Mouse (Mus musculus): ENCODE measurements around the gene Aqp2. TPM values are rescaled to one million over a fixed set of nuclear protein-coding genes. Genes with fewer than 3 reads are reported as not detected.

Gene Aqp2
- polyA plus RNA-seq, 1 experiment, result 2.4 TPM

DNA sequence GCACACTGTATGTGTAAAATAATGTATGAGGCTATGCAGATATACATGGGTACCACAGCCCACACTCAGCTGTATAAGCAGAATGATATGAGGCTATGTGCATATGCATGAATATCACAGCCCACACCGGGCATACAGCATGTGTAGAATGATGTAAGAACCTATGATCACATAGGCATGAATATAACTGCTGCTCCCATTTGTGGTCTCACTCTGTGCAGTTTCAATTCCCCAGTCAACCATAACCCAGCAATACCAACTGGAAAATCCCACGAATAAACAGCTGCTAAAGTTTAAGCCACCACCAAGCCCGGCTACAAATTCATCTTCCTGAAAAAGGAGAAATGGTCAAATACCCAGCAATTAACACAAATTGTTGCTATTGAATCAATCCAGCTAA is 39.7 kb downstream of the Aqp2 start:
- DNase-seq (ENCODE audit: low read depth), result no peak

DNA sequence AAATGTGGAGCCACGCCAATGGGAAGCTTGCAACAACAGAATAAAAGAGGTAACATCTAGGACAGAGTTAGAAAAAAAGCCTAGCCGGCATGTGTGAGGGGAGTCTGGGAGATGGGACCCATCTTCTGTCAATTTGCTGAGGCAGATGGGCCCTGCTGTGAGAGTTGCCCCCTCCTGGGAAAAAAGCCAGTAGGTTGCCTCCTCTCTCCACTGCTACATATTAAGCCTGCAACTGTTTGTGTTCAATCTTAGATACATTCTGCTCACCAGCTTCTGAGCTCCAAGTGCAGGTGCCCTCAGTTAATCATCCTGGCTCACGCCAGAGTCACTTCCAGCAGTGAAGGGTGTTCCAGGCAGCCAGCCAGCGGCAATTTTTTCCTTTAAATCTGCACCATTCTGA is 41.0 kb downstream of the Aqp2 start:
- DNase-seq (ENCODE audit: low read depth), result no peak

DNA sequence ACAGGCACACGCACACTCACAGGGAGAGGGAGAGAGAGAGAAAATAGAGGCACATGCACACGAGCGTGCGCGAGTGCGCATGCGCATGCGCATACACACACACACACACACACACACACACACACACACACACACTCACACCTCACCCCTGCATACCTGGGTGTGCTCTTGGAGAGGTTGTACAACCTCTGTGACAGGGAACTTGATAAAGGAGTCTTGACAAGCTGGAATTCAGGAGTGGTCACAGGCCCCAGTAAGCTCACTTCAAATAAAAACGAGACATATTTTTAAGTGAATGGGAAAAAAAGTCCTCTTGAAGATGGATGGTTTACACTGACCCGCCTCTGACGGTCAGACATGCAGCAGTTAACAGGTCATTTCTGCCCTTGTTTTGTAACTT is 43.2 kb downstream of the Aqp2 start:
- no peak for DNase-seq (ENCODE audit: low read depth)

DNA sequence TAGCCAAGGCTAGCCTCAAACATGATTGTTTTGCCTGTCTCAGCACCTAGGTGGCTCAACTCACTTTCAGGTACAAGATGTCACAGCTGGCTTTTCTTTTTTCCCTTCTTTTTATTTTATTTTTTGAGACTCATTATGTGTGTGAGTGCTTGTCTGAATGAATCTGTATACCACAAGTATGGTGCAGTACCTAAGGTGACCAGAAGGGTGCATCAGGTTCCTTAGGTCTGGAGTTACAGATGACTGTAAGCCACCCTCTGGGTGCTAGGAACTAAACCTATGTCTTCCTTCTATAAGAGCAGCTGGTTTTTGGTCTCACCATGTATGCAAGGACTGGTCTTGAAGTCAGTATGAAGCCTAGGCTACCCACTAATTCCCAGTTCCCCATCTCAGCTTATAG is 52.8 kb downstream of the Aqp2 start:
- DNase-seq (ENCODE audit: low read depth), result no peak

Other genes starting within 250 kb of the Aqp2 start
- 30.6 and 31.4 TPM in 2 replicates for gene Fmnl3, start 208.6 kb upstream of the Aqp2 start, polyA plus RNA-seq (2012; rRNA removed)
- 812 and 823 TPM in 2 replicates for gene Tmbim6, start 186.2 kb upstream of the Aqp2 start, polyA plus RNA-seq (2012; rRNA removed)
- gene Nckap5l, start 121.3 kb upstream of the Aqp2 start, polyA plus RNA-seq (2012; rRNA removed), result 5.0 and 5.7 TPM in 2 replicates
- gene Bcdin3d, start 104.3 kb upstream of the Aqp2 start, polyA plus RNA-seq (2012; rRNA removed), result 6.0 and 6.3 TPM in 2 replicates
- 19.4 and 23.8 TPM in 2 replicates for gene Faim2, start 50.9 kb upstream of the Aqp2 start, polyA plus RNA-seq (2012; rRNA removed)
- gene Aqp5, start 11.7 kb downstream of the Aqp2 start, polyA plus RNA-seq (2012; rRNA removed), result 3.3 and 4.2 TPM in 2 replicates
- 6.4 and 9.1 TPM in 2 replicates for gene Aqp6, start 22.3 kb downstream of the Aqp2 start, polyA plus RNA-seq (2012; rRNA removed)
- 4.6 and 5.6 TPM in 2 replicates for gene Racgap1, start 72.6 kb downstream of the Aqp2 start, polyA plus RNA-seq (2012; rRNA removed)
- gene Asic1, start 91.3 kb downstream of the Aqp2 start, polyA plus RNA-seq (2012; rRNA removed), result 0.18 and 0.41 TPM in 2 replicates
- 22.5 and 23.2 TPM in 2 replicates for gene Smarcd1, start 123.1 kb downstream of the Aqp2 start, polyA plus RNA-seq (2012; rRNA removed)
- not detected in 2 replicates for gene Gm17349, start 126.4 kb downstream of the Aqp2 start, polyA plus RNA-seq (2012; rRNA removed)
- gene Gpd1, start 138.5 kb downstream of the Aqp2 start, polyA plus RNA-seq (2012; rRNA removed), result 345 and 504 TPM in 2 replicates
- gene Cox14, start 146.6 kb downstream of the Aqp2 start, polyA plus RNA-seq (2012; rRNA removed), result 226 and 319 TPM in 2 replicates
- 53.1 and 59.8 TPM in 2 replicates for gene Cers5, start 193.8 kb downstream of the Aqp2 start, polyA plus RNA-seq (2012; rRNA removed)

All from gonadal fat pad, adult 2 months (tissue).